Mouse (Mus musculus) left cerebral cortex, adult 2 months (tissue): ENCODE measurements around the gene Myh2. TPM values are rescaled to one million over a fixed set of nuclear protein-coding genes. Genes with fewer than 3 reads are reported as not detected.
A peak's percentile ranks its signal among the peaks of the same experiment; 100 is the strongest.

Source experiments
- DNase-seq, 2 experiments: peaks; one replicate each; pipeline ENCODE4 v3.0.0; 2021 to 2022; ENCODE audit warnings: low spot score in 2 of 2, mixed read lengths in 1 of 2; ENCODE audit errors: extremely low spot score in 1 of 2
- H3K27ac ChIP-seq: fragments of 200-600 bp; 2 replicates; pipeline ENCODE4 v1.8.1; 2022
- H3K4me3 ChIP-seq: fragments of 200-600 bp; 2 replicates; pipeline ENCODE4 v1.8.1; 2022
- CTCF ChIP-seq: fragments of 200-600 bp; IDR thresholded peaks from 2 replicates; pipeline ENCODE4 v1.8.1; 2022; ENCODE audit warnings: antibody characterized with exemption, mild to moderate bottlenecking, moderate library complexity
- intact Hi-C: fragments of 180-260 bp; cut with DNase I; formaldehyde crosslinking; loops from one replicate; pipeline ENCODE4 v1.15.1; 2025
- total RNA-seq, 2 experiments: library from RNA; stranded (reverse); gene quantifications; 2 replicates each; pipeline ENCODE4 v1.2.3; 2021

Myh2 gene
- total RNA-seq, 2 experiments from 2014 or later: 0.43 to 0.61 TPM

DNA sequence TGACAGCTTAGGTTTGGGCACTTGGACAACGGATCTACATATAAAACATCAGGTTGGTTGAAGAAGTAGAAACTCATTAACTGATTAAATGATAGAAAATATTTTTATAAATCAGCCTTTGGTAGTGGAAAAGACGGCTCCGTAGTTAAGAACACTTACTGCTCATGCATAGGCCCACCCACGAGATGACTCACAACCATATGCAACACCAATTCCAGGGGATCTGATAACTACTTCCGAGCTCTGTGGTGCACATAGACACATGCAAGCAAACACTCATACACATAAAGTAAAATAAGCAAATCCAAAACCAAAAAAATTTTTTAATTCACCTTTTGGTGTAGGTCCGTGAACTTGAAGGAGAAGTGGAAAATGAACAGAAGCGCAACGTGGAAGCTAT, 51.0 kb downstream of the Myh2 start:
- Histone ChIP-seq H3K4me3 (no peak overlapping the region), H3K27ac (no peak overlapping the region)
- no peak for DNase-seq
- intact Hi-C loops: no loop called here
- TF ChIP-seq CTCF: no peak

DNA sequence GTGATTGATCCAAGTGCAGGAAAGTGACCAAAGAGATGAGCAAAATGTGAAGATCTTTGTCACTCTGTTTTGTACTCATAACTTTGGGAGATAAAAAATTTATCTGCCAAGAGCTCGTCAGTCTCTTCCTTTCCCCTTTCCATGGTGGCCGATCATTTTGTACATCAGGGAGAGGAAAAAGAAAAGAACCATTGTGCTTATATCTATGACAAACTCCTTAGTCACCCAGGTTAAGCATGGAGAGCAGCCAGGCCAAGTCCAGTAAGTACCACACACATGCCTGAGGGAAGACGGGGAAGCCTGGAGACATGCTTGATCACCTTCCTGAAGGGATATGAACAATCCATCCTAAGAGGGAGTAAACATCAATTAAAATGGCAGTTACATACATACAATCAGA, 53.6 kb downstream of the Myh2 start:
- Histone ChIP-seq H3K4me3 (no peak overlapping the region), H3K27ac (no peak overlapping the region)
- no peak for DNase-seq
- TF ChIP-seq CTCF: no peak
- intact Hi-C loops: no loop called here

DNA sequence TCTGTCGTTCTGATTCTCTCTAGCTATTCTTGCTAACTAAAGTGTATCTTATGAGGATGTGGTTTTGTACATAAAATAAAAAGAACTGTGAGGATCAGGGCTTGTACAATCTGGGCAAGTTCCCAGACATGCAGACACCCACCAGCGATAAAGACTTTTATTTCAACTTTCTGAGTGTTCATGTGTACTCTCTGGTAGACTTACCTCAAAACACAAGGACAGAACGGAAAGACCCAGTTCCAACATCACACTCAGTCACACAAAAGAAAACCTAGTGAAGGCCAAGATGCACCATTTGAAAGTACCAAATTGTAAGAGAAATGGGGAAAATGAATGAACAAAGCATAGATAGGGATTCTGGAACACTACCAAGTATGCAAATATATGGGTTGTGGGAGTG, 57.9 kb downstream of the Myh2 start:
- intact Hi-C loops: loop anchor here (1.0 to 2.0 kb wide), 2 partner anchors 66 to 103 kb away; no protein-coding TSS in a partner anchor
- TF ChIP-seq CTCF: no peak
- Histone ChIP-seq H3K27ac (peak overlapping the region; percentile 76), H3K4me3 (no peak overlapping the region)
- no peak for DNase-seq

DNA sequence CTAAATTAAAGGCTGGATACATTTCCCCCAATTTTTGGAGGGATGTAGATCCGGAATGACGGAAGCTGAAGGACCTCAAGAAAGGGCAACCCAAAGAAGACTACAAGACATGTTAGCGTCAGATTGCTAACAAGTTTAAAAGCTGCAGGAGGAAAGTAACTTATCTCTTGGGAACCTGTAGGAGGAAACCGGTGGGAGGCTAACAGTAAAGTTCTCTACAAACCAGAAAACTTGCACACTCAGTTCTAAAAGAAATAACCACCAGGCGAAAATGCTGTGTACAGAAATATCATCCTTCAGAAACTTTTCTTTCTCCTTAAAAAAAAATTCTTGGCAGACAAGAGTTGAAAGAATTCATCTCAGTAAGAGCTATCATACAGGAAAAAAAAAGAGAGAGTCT, 58.3 kb downstream of the Myh2 start:
- no peak overlapping the region for H3K4me3 ChIP-seq
- TF ChIP-seq CTCF: no peak
- DNase-seq: no peak
- intact Hi-C loops: loop anchor here (1.0 to 2.0 kb wide), 2 partner anchors 66 to 104 kb away; no protein-coding TSS in a partner anchor
- H3K27ac ChIP-seq: peak overlapping the region; percentile 76

DNA sequence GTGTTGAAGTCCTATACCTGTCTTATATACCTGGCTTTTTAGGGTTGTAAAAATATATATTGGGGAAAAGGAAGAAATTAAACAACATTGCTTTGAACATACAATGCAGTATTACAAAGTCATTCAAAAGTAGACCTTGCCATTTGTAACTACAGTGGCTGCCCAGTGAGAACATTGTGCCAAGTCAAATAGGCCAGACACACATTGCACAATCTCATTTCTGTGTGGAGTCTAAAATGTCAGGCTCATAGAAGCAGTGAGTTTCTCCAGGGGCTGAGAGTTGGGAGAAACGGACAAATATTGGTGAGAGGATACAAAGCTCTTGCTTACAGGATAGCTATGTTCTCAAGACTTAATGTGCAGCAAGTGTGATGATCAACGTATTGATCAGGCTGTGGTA, 59.1 kb downstream of the Myh2 start:
- no peak for DNase-seq
- no peak for TF ChIP-seq CTCF
- intact Hi-C loops: loop anchor here (1.0 to 2.0 kb wide), 2 partner anchors 67 to 105 kb away; no protein-coding TSS in a partner anchor
- Histone ChIP-seq H3K27ac (peak overlapping the region; percentile 42), H3K4me3 (no peak overlapping the region)

DNA sequence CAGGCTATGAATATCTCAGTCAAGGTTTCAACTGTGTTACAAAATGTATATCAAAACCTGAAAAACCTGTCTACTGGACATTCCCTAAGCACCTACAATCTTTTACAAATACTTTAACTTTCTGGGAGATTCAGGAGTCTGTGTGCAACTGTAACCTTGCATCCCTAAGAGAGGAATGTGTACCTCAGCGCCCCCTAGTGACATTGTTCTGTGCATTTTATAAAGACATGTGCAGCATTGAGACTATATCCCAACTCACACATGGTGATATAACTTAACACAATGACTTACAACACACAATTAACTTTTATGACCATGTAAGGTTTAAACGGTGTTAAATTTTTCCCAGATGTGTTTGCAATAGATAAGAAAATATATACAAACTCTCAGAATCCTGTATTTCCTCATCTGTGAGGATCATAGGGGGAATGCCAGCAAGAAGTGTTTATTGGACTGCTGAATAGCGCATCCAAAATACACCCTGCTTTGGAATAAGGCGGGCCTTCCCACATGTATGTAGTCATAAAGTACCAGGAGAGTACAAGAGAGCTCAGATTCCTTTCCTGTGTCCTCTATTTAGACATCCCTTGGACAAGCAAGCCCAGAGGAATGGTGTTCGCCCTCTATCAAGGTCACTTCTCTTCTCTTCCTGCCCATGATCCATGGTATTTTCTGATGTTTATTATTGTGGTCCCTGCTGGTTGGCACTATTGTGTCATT, 65.0 kb downstream of the Myh2 start:
- intact Hi-C loops: loop anchor here (2.0 to 5.0 kb wide), 2 partner anchors 117 to 123 kb away; no protein-coding TSS in a partner anchor
- peak; percentile 22 to 39 for DNase-seq
- H3K4me3 ChIP-seq: no peak overlapping the region
- TF ChIP-seq CTCF: peak; percentile 64
- H3K27ac ChIP-seq: no peak overlapping the region

DNA sequence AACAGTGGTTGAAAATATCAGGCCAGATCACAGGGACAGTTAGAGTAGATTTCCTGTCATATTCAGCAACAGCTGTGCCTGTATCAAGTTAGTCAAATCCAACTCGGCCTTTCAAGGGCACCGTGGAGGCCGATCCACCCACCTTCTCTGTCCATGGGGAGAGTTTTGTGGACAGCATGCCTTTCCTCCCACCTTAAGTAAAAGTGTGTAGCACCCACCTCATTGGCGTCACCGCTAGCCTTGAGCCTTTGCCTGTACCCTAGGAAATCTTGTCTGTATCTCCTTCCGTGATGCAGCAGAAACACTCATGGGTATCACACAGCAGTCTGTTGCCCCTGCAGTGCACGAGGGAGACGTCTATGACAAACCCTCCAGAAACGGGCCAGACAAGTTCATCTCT, 66.0 kb downstream of the Myh2 start:
- Histone ChIP-seq H3K4me3 (no peak overlapping the region), H3K27ac (no peak overlapping the region)
- TF ChIP-seq CTCF: no peak
- DNase-seq: no peak
- intact Hi-C loops: loop anchor here (5.0 kb wide), 1 partner anchor 116 kb away; no protein-coding TSS in a partner anchor

DNA sequence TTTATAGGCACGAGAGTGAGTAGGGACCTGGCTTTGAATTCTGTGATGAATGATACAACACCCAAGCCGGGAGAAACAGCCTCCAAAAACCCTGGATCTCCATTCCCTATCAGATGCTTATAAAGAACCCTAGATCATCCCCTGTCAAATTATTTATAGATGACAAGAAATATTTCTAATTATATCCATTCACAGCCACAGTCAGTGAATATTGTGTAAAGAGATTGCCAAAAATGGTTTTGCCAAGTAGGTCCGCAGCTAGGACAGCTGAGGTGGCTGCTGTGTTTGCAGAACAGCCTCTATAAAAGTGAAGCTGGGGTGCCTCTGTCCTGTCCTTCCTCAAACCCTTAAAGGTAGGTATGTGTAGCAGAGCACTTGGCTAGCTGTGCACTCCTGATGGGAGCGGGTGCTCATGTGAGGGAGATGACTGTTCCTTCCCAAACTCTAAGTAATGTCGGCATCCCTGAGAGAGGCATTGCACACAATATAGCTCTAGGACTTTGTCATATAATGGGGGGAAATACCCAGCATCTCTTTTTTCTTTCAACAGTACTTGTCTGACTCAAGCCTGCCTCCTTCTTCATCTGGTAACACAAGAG, 66.8 kb downstream of the Myh2 start, which contains the start of gene Myh4:
Myh4 (plus strand) TSS at position 549 of the 599 bp plus-strand sequence.
- intact Hi-C loops: loop anchor here (5.0 kb wide), 1 partner anchor 115 kb away; no protein-coding TSS in a partner anchor
- no peak for TF ChIP-seq CTCF
- H3K27ac ChIP-seq: no peak within 1 kb of the TSS
- no peak within 1 kb of the TSS for H3K4me3 ChIP-seq
- DNase-seq: no peak

DNA sequence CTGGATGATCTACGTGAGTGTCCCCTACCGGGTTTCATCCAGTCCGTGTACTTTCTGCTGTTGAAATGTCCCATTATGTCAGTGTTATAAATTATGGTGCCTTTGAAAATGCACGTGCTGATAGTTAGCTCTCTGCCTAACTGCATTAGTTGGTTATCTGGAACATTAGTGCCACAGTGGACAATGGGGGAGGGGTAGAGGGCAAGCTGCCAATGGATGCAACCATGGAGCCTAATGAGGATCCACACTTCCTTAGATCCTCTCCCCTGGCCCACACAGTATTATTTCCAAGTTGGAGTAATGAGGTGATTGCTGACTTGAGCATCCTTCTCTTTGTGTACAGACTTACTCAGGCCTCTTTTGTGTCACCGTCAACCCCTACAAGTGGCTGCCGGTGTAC, 70.2 kb downstream of the Myh2 start:
- TF ChIP-seq CTCF: no peak
- intact Hi-C loops: no loop called here
- Histone ChIP-seq H3K27ac (no peak overlapping the region), H3K4me3 (no peak overlapping the region)
- DNase-seq: no peak

Other genes with a start within 250 kb of the Myh2 start
- not detected for gene Tmem238l, start 214.4 kb upstream of the Myh2 start, total RNA-seq
- gene Tmem220, start 145.9 kb upstream of the Myh2 start, total RNA-seq: under 1 TPM; 0.56 to 0.79 TPM
- 10 to 100 TPM; 24.2 to 24.8 TPM for gene Adprm, start 118.4 kb upstream of the Myh2 start, total RNA-seq
- 10 to 100 TPM; 10.2 to 11.2 TPM for gene Sco1, start 118.4 kb upstream of the Myh2 start, total RNA-seq
- gene Myh3, start 92.7 kb upstream of the Myh2 start, total RNA-seq: 1 to 10 TPM; 4.7 to 6.0 TPM
- gene Myh1, start 29.0 kb downstream of the Myh2 start, total RNA-seq: under 1 TPM; 0.21 to 0.25 TPM
- under 1 TPM; 0.18 to 0.26 TPM for gene Myh4, start 67.0 kb downstream of the Myh2 start, total RNA-seq
- under 1 TPM; 0.40 to 0.57 TPM for gene Myh8, start 106.1 kb downstream of the Myh2 start, total RNA-seq
- under 1 TPM; 0.18 to 0.51 TPM for gene Myh13, start 150.6 kb downstream of the Myh2 start, total RNA-seq